Mouse (Mus musculus) testis, adult 2 months (tissue): ENCODE results near the gene Fam24b. TPM values are rescaled to one million over a fixed set of nuclear protein-coding genes. Genes with fewer than 3 reads are reported as not detected.

Experiments used
- H3K27ac ChIP-seq: fragments of 200-500 bp; 2 replicates; pipeline ENCODE4 v1.5.1; 2012; ENCODE audit warnings: low read depth, low read length; ENCODE audit not compliant: control insufficient read depth, insufficient read depth
- H3K27me3 ChIP-seq: fragments of 200-500 bp; 2 replicates; pipeline ENCODE4 v1.6.1; 2012; ENCODE audit warnings: mild to moderate bottlenecking, low read length, moderate library complexity; ENCODE audit not compliant: control insufficient read depth, insufficient read depth
- H3K36me3 ChIP-seq: fragments of 200-500 bp; 2 replicates; pipeline ENCODE4 v1.6.1; 2012; ENCODE audit warnings: mild to moderate bottlenecking, low read length; ENCODE audit not compliant: control insufficient read depth, insufficient read depth
- H3K4me1 ChIP-seq: fragments of 200-500 bp; 2 replicates; pipeline ENCODE4 v1.6.1; 2012; ENCODE audit warnings: low read length; ENCODE audit not compliant: control insufficient read depth, insufficient read depth
- H3K4me3 ChIP-seq: fragments of 200-500 bp; 2 replicates; pipeline ENCODE4 v1.5.1; 2012; ENCODE audit warnings: low read depth, mild to moderate bottlenecking, low read length, moderate library complexity, mixed read lengths; ENCODE audit not compliant: control insufficient read depth
- CTCF ChIP-seq: fragments of 200-500 bp; IDR thresholded peaks from 2 replicates; pipeline ENCODE4 v1.5.1; 2012; ENCODE audit warnings: low read depth, mild to moderate bottlenecking, inconsistent platforms, low read length, moderate library complexity; ENCODE audit not compliant: control insufficient read depth, insufficient read depth, insufficient replicate concordance
- POLR2A ChIP-seq: fragments of 200-500 bp; IDR thresholded peaks from 2 replicates; pipeline ENCODE4 v1.6.1; 2012; ENCODE audit warnings: low read depth, mild to moderate bottlenecking, inconsistent platforms, low read length, moderate library complexity; ENCODE audit not compliant: control insufficient read depth
- polyA plus RNA-seq: library from polyadenylated mRNA; depleted of rRNA; stranded (reverse); fragments of >200 nt; gene quantifications from 2 replicates; pipeline ENCODE4 v1.2.3, GENCODE M21; 2012

The Fam24b gene
- polyA plus RNA-seq, 1 experiment, result 461 TPM

DNA sequence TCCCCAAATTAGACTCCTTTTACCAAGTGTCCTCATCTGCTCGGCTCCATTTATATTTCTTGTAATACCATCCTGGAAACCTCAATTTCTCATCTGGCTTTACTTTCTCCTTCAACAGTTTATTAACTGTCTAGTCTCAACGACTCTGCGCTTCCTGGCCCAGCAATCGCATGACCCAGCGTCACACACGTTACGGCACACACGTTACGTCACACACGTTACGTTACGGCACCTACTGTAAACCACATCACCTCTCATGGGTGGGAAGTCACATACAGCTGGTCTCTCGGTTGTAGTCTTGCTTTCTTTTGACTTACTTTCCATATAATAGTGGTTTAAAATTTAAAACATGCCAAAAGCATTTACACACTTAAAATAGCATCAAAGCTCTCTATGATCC, 26.8 kb upstream of the Fam24b start:
- Histone ChIP-seq H3K4me3 (no peak overlapping the region), H3K36me3 (peaks cover 2% of the 10 kb centered on the region), H3K27me3 (no peaks in the 10 kb centered on the region), H3K4me1 (no peaks in the 10 kb centered on the region), H3K27ac (no peak overlapping the region)
- no peak for TF ChIP-seq POLR2A
- TF ChIP-seq CTCF, result no peak

- no peaks in the 10 kb centered on the region for H3K4me1 ChIP-seq
- H3K36me3 ChIP-seq, result peaks cover 7% of the 10 kb centered on the region
- no peak overlapping the region for H3K27ac ChIP-seq
- no peaks in the 10 kb centered on the region for H3K27me3 ChIP-seq
- no peak overlapping the region for H3K4me3 ChIP-seq
- TF ChIP-seq POLR2A, result no peak
- no peak for TF ChIP-seq CTCF
Measured at GRCm38 (mm10) chr7:131345856-131346541, 16.7 kb upstream of the Fam24b start.

GRCm38 (mm10) chr7:131337502-131338068, 8.3 kb upstream of the Fam24b start:
- TF ChIP-seq POLR2A (no peak), CTCF (no peak)
- H3K36me3 ChIP-seq, result no peaks in the 10 kb centered on the region; the same call in 1 of the 2 replicates
- H3K27ac ChIP-seq, result no peak overlapping the region
- H3K4me1 ChIP-seq, result no peaks in the 10 kb centered on the region
- H3K27me3 ChIP-seq, result no peaks in the 10 kb centered on the region
- H3K4me3 ChIP-seq, result no peak overlapping the region; the same call in 1 of the 2 replicates

- no peak within 1 kb of the TSS for H3K27ac ChIP-seq
- H3K4me3 ChIP-seq, result peak within 1 kb of the TSS; percentile 84; the same call in 1 of the 2 replicates
- no peaks in the 10 kb centered on the region for H3K27me3 ChIP-seq
- TF ChIP-seq CTCF (no peak), POLR2A (no peak)
- H3K4me1 ChIP-seq, result no peaks in the 10 kb centered on the region
- no peaks in the 10 kb centered on the region; the same call in 1 of the 2 replicates for H3K36me3 ChIP-seq
Measured at GRCm38 (mm10) chr7:131333564-131333963, 4.2 kb upstream of the Fam24b start, which contains the start of gene Fam24a. Fam24a (plus strand) TSS chr7:131333864.

- Histone ChIP-seq H3K27me3 (no peaks in the 10 kb centered on the region), H3K27ac (no peak overlapping the region), H3K4me3 (no peak overlapping the region), H3K4me1 (no peaks in the 10 kb centered on the region), H3K36me3 (no peaks in the 10 kb centered on the region; the same call in 1 of the 2 replicates)
- TF ChIP-seq CTCF (no peak), POLR2A (no peak)
Measured at GRCm38 (mm10) chr7:131331688-131332087, 2.4 kb upstream of the Fam24b start.

GRCm38 (mm10) chr7:131327054-131327453, 2.3 kb downstream of the Fam24b start:
- no peaks in the 10 kb centered on the region for H3K27me3 ChIP-seq
- no peak overlapping the region for H3K27ac ChIP-seq
- H3K4me1 ChIP-seq, result no peaks in the 10 kb centered on the region
- H3K4me3 ChIP-seq, result peak overlapping the region; percentile 60
- TF ChIP-seq POLR2A (no peak), CTCF (no peak)
- no peaks in the 10 kb centered on the region for H3K36me3 ChIP-seq

DNA sequence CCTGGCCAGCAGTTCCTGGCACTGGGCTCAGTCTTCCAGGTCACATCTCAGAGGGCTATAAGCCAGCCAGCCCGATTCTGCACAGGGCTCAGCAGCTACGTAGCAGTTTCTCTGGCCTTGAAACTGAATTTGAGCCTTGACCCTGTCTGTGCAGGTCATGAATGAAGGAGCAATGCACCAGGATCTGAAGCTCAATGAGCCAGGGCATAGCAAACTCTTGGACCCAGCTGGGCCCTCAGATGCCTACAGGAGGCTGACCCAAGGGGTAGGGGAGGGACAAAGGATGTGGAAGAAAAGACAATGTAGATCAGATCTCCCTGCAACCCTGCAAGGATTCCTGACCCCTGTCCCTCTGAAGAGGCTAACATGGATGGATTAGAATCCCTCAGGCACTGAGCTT, 7.1 kb downstream of the Fam24b start, which contains the start of gene Cuzd1:
Gene Cuzd1, minus strand, starts transcription at position 101 of the 400 bp plus-strand sequence.
- H3K36me3 ChIP-seq, result no peaks in the 10 kb centered on the region
- H3K4me3 ChIP-seq, result no peak within 1 kb of the TSS
- no peaks in the 10 kb centered on the region for H3K27me3 ChIP-seq
- no peaks in the 10 kb centered on the region for H3K4me1 ChIP-seq
- TF ChIP-seq POLR2A (no peak), CTCF (no peak)
- H3K27ac ChIP-seq, result no peak within 1 kb of the TSS
